Mouse (Mus musculus) lung, postnatal 0 days (tissue): ENCODE measurements around the gene Syde1. TPM values are rescaled to one million over a fixed set of nuclear protein-coding genes. Genes with fewer than 3 reads are reported as not detected.
A peak's percentile ranks its signal among the peaks of the same experiment; 100 is the strongest.

ENCODE experiments used
- ATAC-seq: fragments of 200-750 bp; cut with Nextera tagmentation; 2 replicates; pipeline ENCODE4 v1.8.0; 2017; ENCODE audit warnings: moderate library complexity
- DNase-seq: peaks from one replicate; pipeline ENCODE4 v3.0.0-alpha.2; 2016; ENCODE audit warnings: low spot score
- H3K27ac ChIP-seq: fragments of 300-500 bp; sonication (generic); 2 replicates; pipeline ENCODE4 v1.5.1; 2014; ENCODE audit warnings: antibody characterized with exemption, mild to moderate bottlenecking, low read length, mixed read lengths
- H3K27me3 ChIP-seq: fragments of 300-500 bp; sonication (generic); replicated peaks from 2 replicates; pipeline ENCODE4 v1.6.1; 2014; ENCODE audit warnings: low read length, mixed read lengths; ENCODE audit not compliant: insufficient read depth
- H3K36me3 ChIP-seq: fragments of 300-500 bp; sonication (generic); 2 replicates; pipeline ENCODE4 v1.6.1; 2014; ENCODE audit warnings: low read length, mixed read lengths; ENCODE audit not compliant: insufficient read depth
- H3K4me1 ChIP-seq: fragments of 300-500 bp; sonication (generic); 2 replicates; pipeline ENCODE4 v1.6.1; 2014; ENCODE audit warnings: antibody characterized with exemption, low read depth, low read length, mixed read lengths; ENCODE audit not compliant: insufficient read depth
- H3K4me2 ChIP-seq: fragments of 300-500 bp; sonication (generic); replicated peaks from 2 replicates; pipeline ENCODE4 v1.6.1; 2014; ENCODE audit warnings: low read depth, mild to moderate bottlenecking, low read length, moderate library complexity, mixed read lengths
- H3K4me3 ChIP-seq: fragments of 300-500 bp; sonication (generic); 2 replicates; pipeline ENCODE4 v1.5.1; 2014; ENCODE audit warnings: low read depth, low read length
- H3K9ac ChIP-seq: fragments of 300-500 bp; sonication (generic); replicated peaks from 2 replicates; pipeline ENCODE4 v1.6.1; 2014; ENCODE audit warnings: low read depth, mild to moderate bottlenecking
- H3K9me3 ChIP-seq: fragments of 300-500 bp; sonication (generic); 2 replicates; pipeline ENCODE4 v1.6.1; 2016; ENCODE audit warnings: low read length, mixed read lengths
- CTCF ChIP-seq: IDR thresholded peaks from 2 replicates; pipeline ENCODE4 v1.5.1; 2016; ENCODE audit warnings: antibody characterized with exemption, mild to moderate bottlenecking
- EP300 ChIP-seq: IDR thresholded peaks from 2 replicates; pipeline ENCODE4 v1.6.1; 2016; ENCODE audit warnings: antibody characterized with exemption, mild to moderate bottlenecking, control low read depth
- WGBS: fragments of 180-500 bp; shearing (Covaris S2); extraction: QIAGEN DNeasy Blood & Tissue Kit; methylation state at CpG from one replicate; pipeline ENCODE4 v1.1.7; 2014; 5-methylcytosine and 5-hydroxymethylcytosine counted together
- polyA plus RNA-seq: library from polyadenylated mRNA; unstranded; fragments of >200 nt; fragmentation: Nextera tagmentation; extraction: Ambion mirVana; gene quantifications from 2 replicates; pipeline ENCODE4 v1.2.1, GENCODE M21; 2015

Syde1 gene
- polyA plus RNA-seq, 1 experiment from 2014 or later: 16.1 TPM

- TF ChIP-seq CTCF (no peak), EP300 (no peak)
- Histone ChIP-seq H3K27me3 (no peaks in the 10 kb centered on the region), H3K4me3 (no peak overlapping the region), H3K36me3 (peaks cover 34% of the 10 kb centered on the region), H3K27ac (no peak overlapping the region), H3K4me1 (no peaks in the 10 kb centered on the region), H3K9me3 (no peaks in the 10 kb centered on the region), H3K4me2 (no peak overlapping the region), H3K9ac (no peak overlapping the region)
- DNase-seq (no peak), ATAC-seq (no peak)
- 68% methylated on average over 9 of the region's 9 CpGs for WGBS
These were observed 8.4 kb downstream of the Syde1 start for GRCm38 (mm10) chr10:78583347-78583746.

DNA sequence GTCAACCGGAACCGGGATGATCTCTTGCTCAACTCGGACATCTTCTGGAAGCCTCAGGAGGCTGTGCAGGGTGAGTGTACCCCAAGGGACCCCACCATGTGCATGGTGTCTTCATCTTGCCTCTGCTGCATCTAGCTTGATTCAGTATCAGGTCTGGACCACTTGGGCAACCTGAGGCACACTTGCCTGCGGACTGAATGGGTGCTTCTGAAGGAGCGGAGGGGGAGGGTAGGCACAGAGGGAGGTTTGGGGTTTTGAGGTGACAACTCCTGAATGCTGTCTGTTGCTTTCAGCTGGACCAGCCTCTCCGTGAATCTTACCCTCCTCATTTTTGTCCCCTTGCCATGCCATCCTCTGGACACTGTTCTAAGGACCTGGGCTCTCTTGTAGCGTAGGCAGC, 10.6 kb downstream of the Syde1 start:
- no peak for ATAC-seq
- WGBS: 90% methylated on average over 7 of the region's 7 CpGs
- no peaks in the 10 kb centered on the region for H3K4me1 ChIP-seq

DNA sequence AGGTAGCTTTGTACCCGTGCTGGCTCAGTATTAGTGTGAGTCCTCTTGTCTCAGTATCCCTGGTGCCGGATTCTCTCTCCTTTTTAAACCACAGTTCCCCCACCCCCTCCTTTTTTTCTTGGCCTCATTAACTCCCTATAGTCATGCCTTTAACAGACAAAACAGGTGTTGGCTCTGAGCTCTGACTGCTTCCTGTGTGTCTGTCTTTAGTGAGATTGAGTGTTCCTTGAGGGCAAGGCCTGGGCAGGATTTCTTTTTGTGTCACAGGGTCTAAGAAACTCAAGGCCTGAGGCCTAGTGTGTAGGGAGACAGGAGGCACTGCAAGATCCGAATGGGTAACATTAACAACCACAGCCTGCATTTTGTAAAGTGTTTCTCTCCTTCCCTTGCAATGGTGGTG, 13.6 kb downstream of the Syde1 start:
- DNase-seq (no peak), ATAC-seq (no peak)
- H3K27me3 ChIP-seq: no peaks in the 10 kb centered on the region
- peaks cover 8% of the 10 kb centered on the region; the same call in 1 of the 2 replicates for H3K36me3 ChIP-seq
- no peak overlapping the region for H3K4me3 ChIP-seq
- H3K4me1 ChIP-seq: peaks cover 5% of the 10 kb centered on the region; the same call in 1 of the 2 replicates
- no peak overlapping the region for H3K9ac ChIP-seq
- H3K9me3 ChIP-seq: no peaks in the 10 kb centered on the region
- WGBS: 76% methylated on average over 3 of the region's 3 CpGs
- no peak overlapping the region for H3K27ac ChIP-seq
- H3K4me2 ChIP-seq: no peak overlapping the region
- no peak for TF ChIP-seq EP300

More for the DNA sequence above, 10.6 kb downstream of the Syde1 start:
- no peak overlapping the region for H3K9ac ChIP-seq
- no peaks in the 10 kb centered on the region for H3K27me3 ChIP-seq
- no peak for DNase-seq
- H3K4me2 ChIP-seq: no peak overlapping the region
- no peak for TF ChIP-seq EP300
- TF ChIP-seq CTCF: no peak
- no peaks in the 10 kb centered on the region for H3K9me3 ChIP-seq
- peaks cover 26% of the 10 kb centered on the region for H3K36me3 ChIP-seq
- no peak overlapping the region for H3K4me3 ChIP-seq
- H3K27ac ChIP-seq: no peak overlapping the region

- Histone ChIP-seq H3K36me3 (peaks cover 8% of the 10 kb centered on the region; the same call in 1 of the 2 replicates), H3K9me3 (no peaks in the 10 kb centered on the region), H3K4me1 (peaks cover 5% of the 10 kb centered on the region; the same call in 1 of the 2 replicates), H3K4me3 (no peak overlapping the region), H3K9ac (no peak overlapping the region), H3K27ac (no peak overlapping the region), H3K4me2 (no peak overlapping the region), H3K27me3 (no peaks in the 10 kb centered on the region)
- ATAC-seq: no peak
- no peak for DNase-seq
- TF ChIP-seq EP300 (no peak), CTCF (no peak)
- 91% methylated on average over 16 of the region's 16 CpGs for WGBS
These were observed 15.2 kb downstream of the Syde1 start for GRCm38 (mm10) chr10:78576435-78577184.

GRCm38 (mm10) chr10:78575690-78576089, 16.1 kb downstream of the Syde1 start:
- H3K27me3 ChIP-seq: no peaks in the 10 kb centered on the region
- ATAC-seq: no peak
- H3K36me3 ChIP-seq: peaks cover 8% of the 10 kb centered on the region; the same call in 1 of the 2 replicates
- H3K9me3 ChIP-seq: no peaks in the 10 kb centered on the region
- H3K4me1 ChIP-seq: peaks cover 5% of the 10 kb centered on the region; the same call in 1 of the 2 replicates
- H3K4me2 ChIP-seq: peak overlapping the region; percentile 76
- 19% methylated on average over 2 of the region's 2 CpGs for WGBS
- no peak for TF ChIP-seq EP300
- TF ChIP-seq CTCF: no peak
- DNase-seq: peak; percentile 39
- peak overlapping the region; percentile 59; the same call in 1 of the 2 replicates for H3K4me3 ChIP-seq
- no peak overlapping the region for H3K9ac ChIP-seq
- H3K27ac ChIP-seq: peak overlapping the region; percentile 97; the same call in 1 of the 2 replicates

DNA sequence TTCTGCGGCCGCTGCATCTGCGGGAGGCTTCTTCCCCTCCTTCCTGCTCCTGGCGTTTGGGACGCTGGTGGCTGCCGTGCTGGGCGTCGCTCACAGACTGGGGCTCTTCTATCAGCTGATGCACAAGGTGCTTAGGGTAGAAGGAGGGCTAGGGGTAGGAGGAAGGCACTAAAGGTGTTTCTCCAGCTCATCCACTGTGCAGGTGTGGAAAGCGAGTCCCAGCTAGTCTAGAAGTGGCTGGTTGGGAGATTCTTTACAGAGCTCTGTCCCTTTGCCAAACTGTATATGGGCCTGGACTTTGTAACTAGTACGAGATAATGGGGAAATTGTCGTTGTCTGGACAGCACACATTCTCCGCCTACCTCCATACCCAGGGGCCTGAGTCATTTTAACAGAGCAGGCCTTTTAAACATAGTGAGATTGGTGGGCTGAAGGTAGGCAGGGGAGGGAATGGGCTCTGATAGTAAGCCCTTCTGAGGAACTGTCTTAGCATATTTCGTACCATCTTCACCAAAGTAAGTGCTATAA, 16.6 kb downstream of the Syde1 start:
- WGBS: 10% methylated on average over 13 of the region's 13 CpGs
- H3K36me3 ChIP-seq: peaks cover 7% of the 10 kb centered on the region; the same call in 1 of the 2 replicates
- TF ChIP-seq EP300 (no peak), CTCF (no peak)
- no peaks in the 10 kb centered on the region for H3K27me3 ChIP-seq
- H3K9me3 ChIP-seq: no peaks in the 10 kb centered on the region
- H3K9ac ChIP-seq: peak overlapping the region; percentile 66
- H3K4me3 ChIP-seq: peak overlapping the region; percentile 59
- peak overlapping the region; percentile 97 for H3K27ac ChIP-seq
- DNase-seq (peak; percentile 18), ATAC-seq (peak; percentile 11; the same call in 1 of the 2 replicates)
- peak overlapping the region; percentile 76 for H3K4me2 ChIP-seq
- peaks cover 5% of the 10 kb centered on the region; the same call in 1 of the 2 replicates for H3K4me1 ChIP-seq
